Mouse (Mus musculus) kidney, embryonic 14.5 days (tissue): ENCODE data around the gene Ddx17. TPM values are rescaled to one million over a fixed set of nuclear protein-coding genes. Genes with fewer than 3 reads are reported as not detected.
A peak's percentile ranks its signal among the peaks of the same experiment; 100 is the strongest.

Experiments
- ATAC-seq: fragments of 200-750 bp; cut with Nextera tagmentation; 2 replicates; pipeline ENCODE4 v1.8.0; 2017; ENCODE audit warnings: moderate number of reproducible peaks, mild to moderate bottlenecking, moderate TSS enrichment, moderate library complexity; ENCODE audit not compliant: low FRiP score, low TSS enrichment
- H3K27ac ChIP-seq: fragments of 300-500 bp; sonication (generic); 2 replicates; pipeline ENCODE4 v1.5.1; 2014; ENCODE audit warnings: low read depth, mild to moderate bottlenecking, low read length, moderate library complexity, mixed read lengths
- H3K27me3 ChIP-seq: fragments of 300-500 bp; sonication (generic); 2 replicates; pipeline ENCODE4 v1.6.1; 2014; ENCODE audit warnings: mild to moderate bottlenecking, low read length; ENCODE audit not compliant: control insufficient read depth, insufficient read depth
- H3K36me3 ChIP-seq: fragments of 300-500 bp; sonication (generic); 2 replicates; pipeline ENCODE4 v1.6.1; 2014; ENCODE audit warnings: low read length, mixed read lengths; ENCODE audit not compliant: control insufficient read depth, insufficient read depth
- H3K4me1 ChIP-seq: fragments of 300-500 bp; sonication (generic); 2 replicates; pipeline ENCODE4 v1.6.1; 2014; ENCODE audit warnings: low read length, mixed read lengths; ENCODE audit not compliant: control insufficient read depth, insufficient read depth
- H3K4me2 ChIP-seq: fragments of 300-500 bp; sonication (generic); replicated peaks from 2 replicates; pipeline ENCODE4 v1.6.1; 2014; ENCODE audit warnings: low read depth, mild to moderate bottlenecking, low read length
- H3K4me3 ChIP-seq: fragments of 300-500 bp; sonication (generic); 2 replicates; pipeline ENCODE4 v1.5.1; 2014; ENCODE audit warnings: mild to moderate bottlenecking, low read length
- H3K9ac ChIP-seq: fragments of 300-500 bp; sonication (generic); 2 replicates; pipeline ENCODE4 v1.6.1; 2014; ENCODE audit warnings: low read depth, mild to moderate bottlenecking, low read length, moderate library complexity
- H3K9me3 ChIP-seq: fragments of 300-500 bp; sonication (generic); 2 replicates; pipeline ENCODE4 v1.6.1; 2016; ENCODE audit warnings: low read length; ENCODE audit not compliant: control insufficient read depth
- WGBS: fragments of 180-500 bp; shearing (Covaris S2); extraction: QIAGEN DNeasy Blood & Tissue Kit; methylation state at CpG from one replicate; pipeline ENCODE4 v1.1.7; 2014; 5-methylcytosine and 5-hydroxymethylcytosine counted together
- polyA plus RNA-seq: library from polyadenylated mRNA; unstranded; fragments of >200 nt; fragmentation: Nextera tagmentation; extraction: Ambion mirVana; gene quantifications from 2 replicates; pipeline ENCODE4 v1.2.1, GENCODE M21; 2014

Gene Ddx17
- 84.7 and 93.8 TPM in 2 replicates for polyA plus RNA-seq

GRCm38 (mm10) chr15:79546410-79547288 lies at the start of gene Ddx17:
Gene Ddx17 (minus strand): TSS chr15:79546741.
- Histone ChIP-seq H3K4me1 (peaks cover 17% of the 10 kb centered on the region), H3K36me3 (peaks cover 30% of the 10 kb centered on the region), H3K9ac (peak within 1 kb of the TSS; percentile 99), H3K4me2 (peak within 1 kb of the TSS; percentile 80), H3K4me3 (peak within 1 kb of the TSS; percentile 97), H3K27me3 (no peaks in the 10 kb centered on the region), H3K9me3 (no peaks in the 10 kb centered on the region), H3K27ac (peak within 1 kb of the TSS; percentile 98)
- 2% methylated on average over 84 of the region's 84 CpGs for whole genome bisulfite sequencing
- peak; percentile 97 for ATAC-seq

- WGBS, result 61% methylated on average over 1 of the region's 1 CpGs
- no peaks in the 10 kb centered on the region for H3K4me1 ChIP-seq
- H3K9me3 ChIP-seq, result no peaks in the 10 kb centered on the region
- H3K9ac ChIP-seq, result no peak overlapping the region
- H3K27me3 ChIP-seq, result no peaks in the 10 kb centered on the region
- no peak overlapping the region for H3K27ac ChIP-seq
- no peaks in the 10 kb centered on the region for H3K36me3 ChIP-seq
- H3K4me2 ChIP-seq, result no peak overlapping the region
- no peak overlapping the region for H3K4me3 ChIP-seq
- no peak for ATAC-seq
Observed at GRCm38 (mm10) chr15:79581581-79581980, 35.0 kb upstream of the Ddx17 start.

GRCm38 (mm10) chr15:79577671-79578426 lies 31.3 kb upstream of the Ddx17 start:
- Histone ChIP-seq H3K27me3 (no peaks in the 10 kb centered on the region), H3K36me3 (no peaks in the 10 kb centered on the region), H3K9ac (no peak overlapping the region), H3K4me2 (no peak overlapping the region), H3K9me3 (no peaks in the 10 kb centered on the region), H3K27ac (no peak overlapping the region), H3K4me3 (no peak overlapping the region), H3K4me1 (no peaks in the 10 kb centered on the region)
- ATAC-seq, result no peak
- WGBS, result 72% methylated on average over 6 of the region's 6 CpGs

GRCm38 (mm10) chr15:79576947-79577346 lies 30.4 kb upstream of the Ddx17 start:
- no peaks in the 10 kb centered on the region for H3K27me3 ChIP-seq
- no peak overlapping the region for H3K4me3 ChIP-seq
- H3K4me2 ChIP-seq, result no peak overlapping the region
- 93% methylated on average over 2 of the region's 2 CpGs for WGBS
- H3K9me3 ChIP-seq, result no peaks in the 10 kb centered on the region
- no peak overlapping the region for H3K9ac ChIP-seq
- no peaks in the 10 kb centered on the region for H3K36me3 ChIP-seq
- no peaks in the 10 kb centered on the region for H3K4me1 ChIP-seq
- H3K27ac ChIP-seq, result no peak overlapping the region
- ATAC-seq, result no peak

GRCm38 (mm10) chr15:79575543-79576222 lies 29.1 kb upstream of the Ddx17 start:
- Histone ChIP-seq H3K9ac (no peak overlapping the region), H3K4me1 (no peaks in the 10 kb centered on the region), H3K9me3 (no peaks in the 10 kb centered on the region), H3K27ac (no peak overlapping the region), H3K4me2 (no peak overlapping the region), H3K4me3 (no peak overlapping the region), H3K36me3 (no peaks in the 10 kb centered on the region), H3K27me3 (no peaks in the 10 kb centered on the region)
- 73% methylated on average over 1 of the region's 1 CpGs for WGBS
- ATAC-seq, result no peak

GRCm38 (mm10) chr15:79562417-79562816 lies 15.9 kb upstream of the Ddx17 start:
- Histone ChIP-seq H3K4me3 (no peak overlapping the region), H3K27ac (no peak overlapping the region), H3K36me3 (no peaks in the 10 kb centered on the region), H3K9ac (no peak overlapping the region), H3K27me3 (no peaks in the 10 kb centered on the region), H3K4me2 (no peak overlapping the region), H3K4me1 (no peaks in the 10 kb centered on the region), H3K9me3 (no peaks in the 10 kb centered on the region)
- no peak for ATAC-seq
- WGBS, result 86% methylated on average over 9 of the region's 9 CpGs

GRCm38 (mm10) chr15:79559649-79560048 lies 13.1 kb upstream of the Ddx17 start:
- no peak overlapping the region for H3K4me2 ChIP-seq
- H3K4me1 ChIP-seq, result no peaks in the 10 kb centered on the region
- no peak overlapping the region for H3K4me3 ChIP-seq
- no peak for ATAC-seq
- H3K9me3 ChIP-seq, result no peaks in the 10 kb centered on the region
- no peak overlapping the region for H3K9ac ChIP-seq
- 69% methylated on average over 3 of the region's 3 CpGs for WGBS
- H3K27ac ChIP-seq, result no peak overlapping the region
- H3K27me3 ChIP-seq, result no peaks in the 10 kb centered on the region
- H3K36me3 ChIP-seq, result no peaks in the 10 kb centered on the region

- ATAC-seq, result no peak
- H3K4me2 ChIP-seq, result no peak overlapping the region
- H3K36me3 ChIP-seq, result no peaks in the 10 kb centered on the region
- H3K9me3 ChIP-seq, result no peaks in the 10 kb centered on the region
- WGBS, result 70% methylated on average over 5 of the region's 5 CpGs
- H3K4me3 ChIP-seq, result no peak overlapping the region
- no peak overlapping the region for H3K9ac ChIP-seq
- no peak overlapping the region for H3K27ac ChIP-seq
- H3K4me1 ChIP-seq, result no peaks in the 10 kb centered on the region
- H3K27me3 ChIP-seq, result no peaks in the 10 kb centered on the region
Observed at GRCm38 (mm10) chr15:79552566-79552965, 6.0 kb upstream of the Ddx17 start.
